In genomic region chr15:87543599-87544338, GRCm38 (mm10) we compare ENCODE assay signal across 8 mouse cellular contexts. TPM values are rescaled to one million over a fixed set of nuclear protein-coding genes. Genes with fewer than 3 reads are reported as not detected.
DNase-seq lines count a peak whose midpoint lies in the region; ATAC-seq and TF ChIP-seq lines count a peak whose summit lies in the region.
"Had no signal": no experiment of that assay in that cellular context is flagged by ENCODE, and none has a peak within 500 bp of the region (broad histone marks: within the 10 kb centered on the region; RNA-seq: fewer than 3 reads in every experiment).

Gene Fam19a5, plus strand, starts transcription at chr15:87544299.

- intact Hi-C loops in left cerebral cortex, postnatal 36 days (cut with DNase I) = loop anchor here (5.0 kb wide), 2 partner anchors 176 to 1296 kb away; no protein-coding TSS in a partner anchor

- no peak for TF ChIP-seq CTCF in lung, embryonic 14.5 days (IDR thresholded peaks at IDR 0.05; ENCODE audit: low read depth)
- TF ChIP-seq CTCF in lung, adult 2 months (IDR thresholded peaks at IDR 0.05; ENCODE audit: insufficient read depth, low read length) = no peak

- DNase-seq in lung, embryonic 14.5 days = peak; percentile 58
- no peak for DNase-seq in lung, adult 2 months
- DNase-seq in cerebellum, adult 9-10 months = peak; percentile 74
- DNase-seq in frontal cortex, postnatal 10 days (ENCODE audit: low spot score in 2 of 2) = peak; percentile 50 to 69
- peak; percentile 43 to 69 for DNase-seq in left cerebral cortex, postnatal 36 days (ENCODE audit: low spot score in 2 of 2)
- peak; percentile 84 for DNase-seq in retina, embryonic 14.5 days (ENCODE audit: low spot score)
- no peak for DNase-seq in lung, postnatal 25 days (ENCODE audit: low spot score)

- TF ChIP-seq POLR2A in lung, adult 2 months (IDR thresholded peaks at IDR 0.05; ENCODE audit: borderline replicate concordance, extremely low read depth, low read depth, low read length) = no peak

- H3K27ac ChIP-seq in lung, embryonic 14.5 days (ENCODE audit: low read depth) = no peak within 1 kb of the TSS

- peak; percentile 53; the same call in 1 of the 2 replicates for ATAC-seq in lung, embryonic 14.5 days (ENCODE audit: insufficient read depth)

- H3K4me3 ChIP-seq in lung, embryonic 14.5 days (ENCODE audit: low read depth, low read length) = peak within 1 kb of the TSS; percentile 42
- H3K4me3 ChIP-seq in lung, adult 2 months (replicated peaks; ENCODE audit: extremely low read depth, low read depth, low read length) = no peak within 1 kb of the TSS
- H3K4me3 ChIP-seq: erythroblast, embryonic 14.5 days had no signal

- H3K9me3 ChIP-seq in lung, embryonic 14.5 days (ENCODE audit: low read depth, low read length) = no peaks in the 10 kb centered on the region

- no peaks in the 10 kb centered on the region for H3K36me3 ChIP-seq in lung, embryonic 14.5 days (ENCODE audit: insufficient read depth)

- peaks cover 63% of the 10 kb centered on the region for H3K27me3 ChIP-seq in lung, embryonic 14.5 days (ENCODE audit: insufficient read depth, low read length)

- 2% methylated on average over 44 of the region's 67 CpGs for WGBS in lung, embryonic 14.5 days
- WGBS in lung, adult 2 months = 9% methylated on average over 63 of the region's 67 CpGs

- H3K9ac ChIP-seq in lung, embryonic 14.5 days = peak within 1 kb of the TSS; percentile 26; the same call in 1 of the 2 replicates

- H3K4me1 ChIP-seq in lung, embryonic 14.5 days (ENCODE audit: insufficient read depth) = no peaks in the 10 kb centered on the region
- no peaks in the 10 kb centered on the region for H3K4me1 ChIP-seq in lung, adult 2 months (ENCODE audit: control insufficient read depth, insufficient read depth, low read length)

- peak within 1 kb of the TSS; percentile 81 for H3K4me2 ChIP-seq in lung, embryonic 14.5 days

RNA-seq across cellular contexts. Expression of gene Fam19a5, which starts in this region (rescaled TPM):
- 0.75 and 0.81 TPM in 2 replicates for polyA plus RNA-seq in lung, embryonic 14.5 days (2014; fragmentation: Nextera tagmentation; extraction: Ambion mirVana)
- polyA plus RNA-seq in lung, adult 2 months (2012; rRNA removed) = 1.3 and 1.8 TPM in 2 replicates
- total RNA-seq in left cerebral cortex, postnatal 36 days (2021) = 100 to 1,000 TPM; 114 to 116 TPM
- polyA plus RNA-seq: erythroblast, embryonic 14.5 days had no signal

Comparison
In these comparisons a context has a peak if more than half of its experiments do, and no peak if none do; other contexts are left out.
1. Peak in DNase-seq, ATAC-seq, H3K4me3 ChIP-seq, H3K9ac ChIP-seq and H3K4me2 ChIP-seq in lung, embryonic 14.5 days; RNA of the gene not detected or under 1 TPM.
2. DNase-seq: peak in cerebellum, adult 9-10 months (single experiment), frontal cortex, postnatal 10 days (2 of 2), left cerebral cortex, postnatal 36 days (2 of 2) and retina, embryonic 14.5 days (single experiment); none in lung, adult 2 months (single experiment) and lung, postnatal 25 days (single experiment).